13 mouse cellular contexts compared by ENCODE assay signal in the genomic region with DNA sequence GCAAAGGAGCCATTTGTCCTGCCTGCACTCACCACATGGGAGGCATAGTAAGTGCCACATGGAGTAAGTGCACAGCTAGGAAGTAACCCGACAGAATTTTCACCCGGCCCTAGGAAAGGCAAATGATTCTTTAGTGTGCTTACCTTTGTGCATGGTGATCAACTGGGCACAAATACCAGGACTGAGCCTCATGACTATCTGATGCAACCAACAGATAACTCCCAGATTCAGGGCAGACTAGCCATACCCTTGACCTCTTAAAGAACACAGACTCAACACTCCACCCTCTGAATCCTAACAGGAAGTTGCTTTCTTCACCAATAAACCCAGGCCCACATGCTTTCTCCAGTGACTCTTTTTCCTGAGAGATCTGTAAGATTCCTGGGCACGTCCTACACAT. TPM values are rescaled to one million over a fixed set of nuclear protein-coding genes. Genes with fewer than 3 reads are reported as not detected.
DNase-seq lines count a peak whose midpoint lies in the region; ATAC-seq lines count a peak whose summit lies in the region.
"Had no signal": no experiment of that assay in that cellular context is flagged by ENCODE, and none has a peak within 500 bp of the region (broad histone marks: within the 10 kb centered on the region; RNA-seq: fewer than 3 reads in every experiment).

No protein-coding gene starts in this region.

- no peak overlapping the region for H3K4me2 ChIP-seq in forebrain, embryonic 13.5 days
- H3K4me2 ChIP-seq in forebrain, embryonic 16.5 days (ENCODE audit: low read length): no peak overlapping the region
- H3K4me2 ChIP-seq in hindbrain, embryonic 16.5 days (ENCODE audit: low read length): no peak overlapping the region
- H3K4me2 ChIP-seq in midbrain, embryonic 14.5 days (ENCODE audit: low read length): no peak overlapping the region

- no peaks in the 10 kb centered on the region for H3K27me3 ChIP-seq in forebrain, embryonic 13.5 days
- no peaks in the 10 kb centered on the region for H3K27me3 ChIP-seq in forebrain, embryonic 16.5 days (replicated peaks; ENCODE audit: control insufficient read depth, insufficient read depth, low read length)
- no peaks in the 10 kb centered on the region for H3K27me3 ChIP-seq in hindbrain, embryonic 16.5 days (replicated peaks; ENCODE audit: control insufficient read depth, insufficient read depth, low read length)
- no peaks in the 10 kb centered on the region for H3K27me3 ChIP-seq in midbrain, embryonic 14.5 days (ENCODE audit: control insufficient read depth, insufficient read depth, low read length)

- H3K4me1 ChIP-seq in forebrain, embryonic 13.5 days: peaks cover 29% of the 10 kb centered on the region
- peaks cover 27% of the 10 kb centered on the region for H3K4me1 ChIP-seq in forebrain, embryonic 16.5 days (replicated peaks; ENCODE audit: control insufficient read depth, insufficient read depth, low read length)
- peaks cover 12% of the 10 kb centered on the region for H3K4me1 ChIP-seq in hindbrain, embryonic 16.5 days (ENCODE audit: control insufficient read depth, insufficient read depth, low read depth, low read length)
- peaks cover 23% of the 10 kb centered on the region for H3K4me1 ChIP-seq in midbrain, embryonic 14.5 days (ENCODE audit: control insufficient read depth, insufficient read depth, low read length)

- ATAC-seq in forebrain, embryonic 13.5 days: no peak
- ATAC-seq in forebrain, embryonic 16.5 days: no peak
- no peak for ATAC-seq in hindbrain, embryonic 16.5 days
- no peak for ATAC-seq in midbrain, embryonic 14.5 days (ENCODE audit: low FRiP score, low TSS enrichment)

- 72% methylated on average over 3 of the region's 3 CpGs for WGBS in forebrain, embryonic 13.5 days
- WGBS in forebrain, embryonic 16.5 days: 61% methylated on average over 3 of the region's 3 CpGs
- 66% methylated on average over 3 of the region's 3 CpGs for WGBS in hindbrain, embryonic 16.5 days
- 67% methylated on average over 3 of the region's 3 CpGs for WGBS in midbrain, embryonic 14.5 days

- peak; percentile 62 for DNase-seq in 3T3-L1 (ENCODE audit: low read depth, low spot score)
- no peak for DNase-seq in midbrain, embryonic 14.5 days
- DNase-seq in kidney, adult 11 months: no peak
- DNase-seq in left cerebral cortex, adult 11 months (ENCODE audit: low spot score): no peak
- DNase-seq in right cerebral cortex, postnatal 14 days: no peak
- DNase-seq: heart, adult 11 months had no signal

- peaks cover 12% of the 10 kb centered on the region for H3K36me3 ChIP-seq in forebrain, embryonic 13.5 days (ENCODE audit: poor library complexity, severe bottlenecking)
- H3K36me3 ChIP-seq in forebrain, embryonic 16.5 days (ENCODE audit: control insufficient read depth, insufficient read depth): peaks cover under 1% of the 10 kb centered on the region; the same call in 1 of the 2 replicates
- H3K36me3 ChIP-seq in hindbrain, embryonic 16.5 days (ENCODE audit: control insufficient read depth, insufficient read depth, low read length): peaks cover 2% of the 10 kb centered on the region; the same call in 1 of the 2 replicates
- H3K36me3 ChIP-seq in midbrain, embryonic 14.5 days (ENCODE audit: control insufficient read depth, insufficient read depth, low read length): peaks cover 11% of the 10 kb centered on the region

- H3K4me3 ChIP-seq in forebrain, embryonic 13.5 days: no peak overlapping the region
- H3K4me3 ChIP-seq in forebrain, embryonic 16.5 days (replicated peaks; ENCODE audit: low read length): no peak overlapping the region
- no peak overlapping the region for H3K4me3 ChIP-seq in hindbrain, embryonic 16.5 days (ENCODE audit: low read length)
- no peak overlapping the region for H3K4me3 ChIP-seq in midbrain, embryonic 14.5 days (replicated peaks; ENCODE audit: low read depth, low read length)

- peak overlapping the region; percentile 69; the same call in 1 of the 2 replicates for H3K27ac ChIP-seq in forebrain, embryonic 13.5 days
- H3K27ac ChIP-seq in forebrain, embryonic 16.5 days (ENCODE audit: low read length): no peak overlapping the region
- H3K27ac ChIP-seq in hindbrain, embryonic 16.5 days (ENCODE audit: low read depth, low read length): peak overlapping the region; percentile 20
- H3K27ac ChIP-seq in midbrain, embryonic 14.5 days (replicated peaks; ENCODE audit: low read depth, low read length): peak overlapping the region; percentile 70

- H3K9ac ChIP-seq in forebrain, embryonic 13.5 days: no peak overlapping the region
- H3K9ac ChIP-seq in forebrain, embryonic 16.5 days (replicated peaks; ENCODE audit: low read depth, low read length): no peak overlapping the region
- H3K9ac ChIP-seq in hindbrain, embryonic 16.5 days (ENCODE audit: low read depth, low read length): no peak overlapping the region
- no peak overlapping the region for H3K9ac ChIP-seq in midbrain, embryonic 14.5 days (replicated peaks; ENCODE audit: low read length)

- no peaks in the 10 kb centered on the region for H3K9me3 ChIP-seq in forebrain, embryonic 13.5 days (replicated peaks)
- no peaks in the 10 kb centered on the region for H3K9me3 ChIP-seq in forebrain, embryonic 16.5 days (ENCODE audit: control insufficient read depth, low read length)
- H3K9me3 ChIP-seq in hindbrain, embryonic 16.5 days (ENCODE audit: control insufficient read depth, low read length): no peaks in the 10 kb centered on the region
- no peaks in the 10 kb centered on the region for H3K9me3 ChIP-seq in midbrain, embryonic 14.5 days (ENCODE audit: control insufficient read depth, low read length)

RNA-seq across cellular contexts. Expression of a gene that starts 31.1 kb away (rescaled TPM):
- 0.08 TPM in 1 of 2 replicates, not detected in the other for polyA plus RNA-seq in forebrain, embryonic 13.5 days (2015; fragmentation: Nextera tagmentation; extraction: Ambion mirVana)
- not detected in 2 replicates for polyA plus RNA-seq in forebrain, embryonic 16.5 days (2015; fragmentation: Nextera tagmentation; extraction: Ambion mirVana)
- not detected in 2 replicates for polyA plus RNA-seq in hindbrain, embryonic 16.5 days (2015; fragmentation: Nextera tagmentation; extraction: Ambion mirVana)
- polyA plus RNA-seq in midbrain, embryonic 14.5 days (2014; fragmentation: Nextera tagmentation; extraction: Ambion mirVana): 0.14 TPM in 1 of 2 replicates, not detected in the other
- polyA plus RNA-seq: brain, embryonic 14.5 days; cortical plate, adult 2 months; large intestine, adult 2 months; urinary bladder, adult 2 months had no signal

RNA-seq across cellular contexts. Expression of a gene that starts 43.8 kb away (rescaled TPM):
- 66.1 and 88.3 TPM in 2 replicates for polyA plus RNA-seq in forebrain, embryonic 13.5 days (2015; fragmentation: Nextera tagmentation; extraction: Ambion mirVana)
- 57.3 and 64.3 TPM in 2 replicates for polyA plus RNA-seq in forebrain, embryonic 16.5 days (2015; fragmentation: Nextera tagmentation; extraction: Ambion mirVana)
- 33.0 and 36.5 TPM in 2 replicates for polyA plus RNA-seq in hindbrain, embryonic 16.5 days (2015; fragmentation: Nextera tagmentation; extraction: Ambion mirVana)
- 41.3 and 44.9 TPM in 2 replicates for polyA plus RNA-seq in midbrain, embryonic 14.5 days (2014; fragmentation: Nextera tagmentation; extraction: Ambion mirVana)
